Mouse (Mus musculus): ENCODE data around the gene Zfp827. TPM values are rescaled to one million over a fixed set of nuclear protein-coding genes. Genes with fewer than 3 reads are reported as not detected.
"Not testable (repeated sequence)": the region's sequence is repeated elsewhere in the genome, so short reads cannot be mapped to it uniquely, and the experiment has no call there.

The Zfp827 gene
- polyA plus RNA-seq, 1 experiment from 2014 or later: 12.0 TPM

GRCm38 (mm10) chr8:79116436-79116835, 88.2 kb downstream of the Zfp827 start:
- H3K4me2 ChIP-seq: no peak overlapping the region
- WGBS: 87% methylated on average over 7 of the region's 7 CpGs
- H3K27me3 ChIP-seq: no peaks in the 10 kb centered on the region
- no peak for ATAC-seq (ENCODE audit: insufficient number of reproducible peaks, insufficient read depth, low FRiP score, low TSS enrichment, low read depth)
- no peak overlapping the region for H3K9ac ChIP-seq
- H3K4me1 ChIP-seq: peaks cover 11% of the 10 kb centered on the region
- no peak overlapping the region for H3K27ac ChIP-seq
- H3K9me3 ChIP-seq: no peaks in the 10 kb centered on the region
- peaks cover 38% of the 10 kb centered on the region for H3K36me3 ChIP-seq
- H3K4me3 ChIP-seq: no peak overlapping the region

GRCm38 (mm10) chr8:79117711-79118110, 89.5 kb downstream of the Zfp827 start:
- Histone ChIP-seq H3K27ac (no peak overlapping the region), H3K4me3 (no peak overlapping the region), H3K36me3 (peaks cover 47% of the 10 kb centered on the region), H3K4me1 (peaks cover 13% of the 10 kb centered on the region), H3K9me3 (no peaks in the 10 kb centered on the region), H3K4me2 (no peak overlapping the region), H3K9ac (no peak overlapping the region), H3K27me3 (no peaks in the 10 kb centered on the region)
- no peak for ATAC-seq (ENCODE audit: insufficient number of reproducible peaks, insufficient read depth, low FRiP score, low TSS enrichment, low read depth)
- WGBS: 91% methylated on average over 7 of the region's 7 CpGs

- H3K4me1 ChIP-seq: peaks cover 8% of the 10 kb centered on the region
- H3K36me3 ChIP-seq: peaks cover 65% of the 10 kb centered on the region
- H3K27me3 ChIP-seq: no peaks in the 10 kb centered on the region
- no peak overlapping the region for H3K4me2 ChIP-seq
- H3K4me3 ChIP-seq: no peak overlapping the region
- no peak overlapping the region for H3K9ac ChIP-seq
- ATAC-seq (ENCODE audit: insufficient number of reproducible peaks, insufficient read depth, low FRiP score, low TSS enrichment, low read depth): no peak
- no peak overlapping the region for H3K27ac ChIP-seq
- 93% methylated on average over 1 of the region's 1 CpGs for WGBS
- H3K9me3 ChIP-seq: no peaks in the 10 kb centered on the region
These were observed 93.4 kb downstream of the Zfp827 start for GRCm38 (mm10) chr8:79121614-79122013.

GRCm38 (mm10) chr8:79124231-79124630, 96.0 kb downstream of the Zfp827 start:
- Histone ChIP-seq H3K36me3 (peaks cover 62% of the 10 kb centered on the region), H3K4me2 (no peak overlapping the region), H3K9ac (no peak overlapping the region), H3K4me1 (peaks cover 4% of the 10 kb centered on the region; the same call in 1 of the 2 replicates), H3K27me3 (no peaks in the 10 kb centered on the region), H3K27ac (no peak overlapping the region), H3K9me3 (no peaks in the 10 kb centered on the region), H3K4me3 (no peak overlapping the region)
- WGBS: 87% methylated on average over 4 of the region's 4 CpGs
- ATAC-seq (ENCODE audit: insufficient number of reproducible peaks, insufficient read depth, low FRiP score, low TSS enrichment, low read depth): no peak

GRCm38 (mm10) chr8:79127211-79127816, 99.1 kb downstream of the Zfp827 start:
- ATAC-seq (ENCODE audit: insufficient number of reproducible peaks, insufficient read depth, low FRiP score, low TSS enrichment, low read depth): no peak
- no peaks in the 10 kb centered on the region for H3K9me3 ChIP-seq
- no peak overlapping the region for H3K9ac ChIP-seq
- no peak overlapping the region for H3K27ac ChIP-seq
- peaks cover 4% of the 10 kb centered on the region; the same call in 1 of the 2 replicates for H3K4me1 ChIP-seq
- H3K4me2 ChIP-seq: no peak overlapping the region
- WGBS: 57% methylated on average over 7 of the region's 7 CpGs
- no peak overlapping the region for H3K4me3 ChIP-seq
- H3K36me3 ChIP-seq: peaks cover 54% of the 10 kb centered on the region
- H3K27me3 ChIP-seq: no peaks in the 10 kb centered on the region

- not testable (repeated sequence) for H3K4me2 ChIP-seq; H3K27ac ChIP-seq; H3K4me3 ChIP-seq; H3K9ac ChIP-seq; H3K27me3 ChIP-seq; H3K4me1 ChIP-seq; H3K9me3 ChIP-seq; ATAC-seq (ENCODE audit: insufficient number of reproducible peaks, insufficient read depth, low FRiP score, low TSS enrichment, low read depth)
- WGBS: 94% methylated on average over 4 of the region's 4 CpGs
- H3K36me3 ChIP-seq: peaks cover 60% of the 10 kb centered on the region
These were observed 100.3 kb downstream of the Zfp827 start for GRCm38 (mm10) chr8:79128534-79128933.

- H3K4me3 ChIP-seq: no peak overlapping the region
- H3K27me3 ChIP-seq: no peaks in the 10 kb centered on the region
- no peak overlapping the region for H3K9ac ChIP-seq
- no peak overlapping the region for H3K27ac ChIP-seq
- no peak overlapping the region for H3K4me2 ChIP-seq
- H3K36me3 ChIP-seq: peaks cover 76% of the 10 kb centered on the region
- no peaks in the 10 kb centered on the region for H3K4me1 ChIP-seq
- H3K9me3 ChIP-seq: no peaks in the 10 kb centered on the region
- no peak for ATAC-seq (ENCODE audit: insufficient number of reproducible peaks, insufficient read depth, low FRiP score, low TSS enrichment, low read depth)
- WGBS: 95% methylated on average over 4 of the region's 4 CpGs
These were observed 111.4 kb downstream of the Zfp827 start for GRCm38 (mm10) chr8:79139614-79140013.

GRCm38 (mm10) chr8:79140981-79141380, 112.7 kb downstream of the Zfp827 start:
- Histone ChIP-seq H3K4me1 (no peaks in the 10 kb centered on the region), H3K27ac (no peak overlapping the region), H3K9ac (no peak overlapping the region), H3K27me3 (no peaks in the 10 kb centered on the region), H3K4me2 (no peak overlapping the region), H3K4me3 (no peak overlapping the region), H3K9me3 (no peaks in the 10 kb centered on the region), H3K36me3 (peaks cover 77% of the 10 kb centered on the region)
- no peak for ATAC-seq (ENCODE audit: insufficient number of reproducible peaks, insufficient read depth, low FRiP score, low TSS enrichment, low read depth)
- WGBS: 86% methylated on average over 8 of the region's 8 CpGs

- ATAC-seq (ENCODE audit: insufficient number of reproducible peaks, insufficient read depth, low FRiP score, low TSS enrichment, low read depth): no peak
- no peaks in the 10 kb centered on the region for H3K4me1 ChIP-seq
- 72% methylated on average over 11 of the region's 11 CpGs for WGBS
- no peaks in the 10 kb centered on the region for H3K9me3 ChIP-seq
- no peak overlapping the region for H3K4me3 ChIP-seq
- H3K27me3 ChIP-seq: no peaks in the 10 kb centered on the region
- H3K4me2 ChIP-seq: no peak overlapping the region
- no peak overlapping the region for H3K27ac ChIP-seq
- no peak overlapping the region for H3K9ac ChIP-seq
- H3K36me3 ChIP-seq: peaks cover 72% of the 10 kb centered on the region
These were observed 113.4 kb downstream of the Zfp827 start for GRCm38 (mm10) chr8:79141592-79141991.

- ATAC-seq (ENCODE audit: insufficient number of reproducible peaks, insufficient read depth, low FRiP score, low TSS enrichment, low read depth): no peak
- Histone ChIP-seq H3K4me1 (no peaks in the 10 kb centered on the region), H3K9ac (no peak overlapping the region), H3K4me2 (no peak overlapping the region), H3K27ac (no peak overlapping the region), H3K4me3 (no peak overlapping the region), H3K36me3 (peaks cover 58% of the 10 kb centered on the region), H3K9me3 (no peaks in the 10 kb centered on the region), H3K27me3 (no peaks in the 10 kb centered on the region)
- 93% methylated on average over 3 of the region's 3 CpGs for WGBS
These were observed 115.5 kb downstream of the Zfp827 start for GRCm38 (mm10) chr8:79143729-79144128.

- no peak overlapping the region for H3K27ac ChIP-seq
- H3K36me3 ChIP-seq: peaks cover 54% of the 10 kb centered on the region
- no peak for ATAC-seq (ENCODE audit: insufficient number of reproducible peaks, insufficient read depth, low FRiP score, low TSS enrichment, low read depth)
- H3K4me2 ChIP-seq: no peak overlapping the region
- no peak overlapping the region for H3K9ac ChIP-seq
- H3K9me3 ChIP-seq: no peaks in the 10 kb centered on the region
- 83% methylated on average over 8 of the region's 8 CpGs for WGBS
- H3K27me3 ChIP-seq: no peaks in the 10 kb centered on the region
- H3K4me3 ChIP-seq: no peak overlapping the region
- H3K4me1 ChIP-seq: no peaks in the 10 kb centered on the region
These were observed 117.0 kb downstream of the Zfp827 start for GRCm38 (mm10) chr8:79145210-79145609.

- no peak overlapping the region for H3K4me3 ChIP-seq
- no peaks in the 10 kb centered on the region for H3K9me3 ChIP-seq
- no peak overlapping the region for H3K27ac ChIP-seq
- no peak overlapping the region for H3K4me2 ChIP-seq
- WGBS: 94% methylated on average over 10 of the region's 10 CpGs
- no peaks in the 10 kb centered on the region for H3K27me3 ChIP-seq
- no peaks in the 10 kb centered on the region for H3K4me1 ChIP-seq
- H3K9ac ChIP-seq: no peak overlapping the region
- ATAC-seq (ENCODE audit: insufficient number of reproducible peaks, insufficient read depth, low FRiP score, low TSS enrichment, low read depth): no peak
- peaks cover 54% of the 10 kb centered on the region for H3K36me3 ChIP-seq
These were observed 117.4 kb downstream of the Zfp827 start for GRCm38 (mm10) chr8:79145626-79146025.
